Mouse (Mus musculus): Measurements from ENCODE around the gene Fbf1.

DNA sequence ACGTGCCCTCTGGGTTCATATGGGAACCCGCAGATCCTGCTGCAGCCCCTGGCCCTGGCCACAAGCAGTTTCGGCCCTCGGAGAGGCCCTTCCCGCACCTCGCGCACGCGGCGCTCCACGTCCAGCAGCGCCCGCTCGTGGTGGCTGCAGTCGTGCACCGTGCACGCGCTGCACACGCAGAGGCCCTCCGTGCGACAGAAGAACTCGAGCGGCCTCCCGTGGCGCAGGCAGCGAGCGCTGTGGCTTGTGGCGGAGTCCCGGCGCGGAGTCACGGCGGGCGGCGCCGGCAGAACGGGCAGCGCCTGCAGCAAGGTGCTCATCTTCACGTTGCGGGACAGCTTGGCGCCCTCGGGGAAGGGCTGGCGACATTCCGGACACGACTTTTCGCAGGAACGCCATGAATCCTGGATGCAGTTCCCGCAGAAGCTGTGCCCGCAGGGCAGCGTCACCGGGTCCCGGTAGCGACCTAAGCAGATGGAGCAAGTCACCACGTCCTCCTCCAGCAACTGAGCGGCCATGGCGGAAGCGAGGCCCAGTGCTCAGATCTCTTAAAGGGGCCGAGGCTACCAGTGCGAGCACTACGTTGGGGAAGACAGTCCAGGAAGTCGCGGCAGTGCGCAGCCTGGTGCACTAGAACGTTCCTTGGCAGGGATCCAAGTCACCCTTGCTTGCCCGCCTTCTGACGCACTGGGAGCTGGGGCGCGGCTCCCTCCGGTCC lies 37.3 kb downstream of the Fbf1 start, which contains the start of gene Trim65:
- TF ChIP-seq GATA1 (IDR thresholded peaks at IDR 0.05; ENCODE audit: borderline replicate concordance, low read length) (no peak), FLI1 (IDR thresholded peaks at IDR 0.05; ENCODE audit: low read length) (no peak)
